Mouse (Mus musculus): Measurements from ENCODE around the gene Olfr17. TPM values are rescaled to one million over a fixed set of nuclear protein-coding genes. Genes with fewer than 3 reads are reported as not detected.
"Not testable (repeated sequence)": the region's sequence is repeated elsewhere in the genome, so short reads cannot be mapped to it uniquely, and the experiment has no call there.

The Olfr17 gene
- not detected in 2 replicates for total RNA-seq (2017)

DNA sequence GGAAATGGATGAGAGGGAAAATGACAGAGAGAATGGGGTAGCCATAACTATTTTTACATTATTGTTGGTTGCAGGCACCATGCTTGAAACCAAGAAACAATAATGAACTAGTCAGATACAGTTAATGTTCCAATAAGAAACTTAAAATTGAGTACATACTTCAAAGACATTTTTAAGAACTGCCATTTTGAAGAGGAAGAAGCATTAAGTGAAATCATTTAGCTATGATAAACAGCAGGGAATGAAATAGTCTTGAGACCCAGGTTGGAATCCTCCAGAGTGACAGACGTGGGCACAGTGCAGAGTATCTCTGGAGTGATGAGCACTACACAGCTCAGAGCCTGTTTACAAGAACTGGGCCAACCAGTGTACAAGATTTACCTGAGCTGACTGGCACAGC is at the start of gene Olfr17:
TSS of gene Olfr17 (plus strand) at position 301 of the 400 bp plus-strand sequence.
- no peak for ATAC-seq (replicated peaks; ENCODE audit: low read depth, poor library complexity, severe bottlenecking)

DNA sequence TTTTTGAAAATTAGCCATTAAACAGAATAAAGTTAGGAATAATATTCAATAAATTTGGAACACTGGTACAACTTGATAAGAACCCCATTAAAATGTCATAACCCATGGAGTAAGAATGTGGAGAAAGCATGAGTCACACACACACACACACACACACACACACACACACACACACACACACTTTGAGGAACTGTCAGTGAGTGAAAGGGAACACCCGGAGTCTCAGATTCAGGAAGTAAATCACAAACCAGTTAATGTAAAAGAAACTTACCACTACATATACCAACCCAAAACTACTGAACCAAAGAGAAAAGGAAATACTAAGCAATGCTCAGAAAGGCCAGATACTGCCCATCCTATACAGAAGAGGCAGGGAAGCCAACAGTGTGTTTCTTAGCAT is 48.6 kb upstream of the Olfr17 start:
- ATAC-seq (replicated peaks; ENCODE audit: low read depth, poor library complexity, severe bottlenecking) = peak; percentile 69

DNA sequence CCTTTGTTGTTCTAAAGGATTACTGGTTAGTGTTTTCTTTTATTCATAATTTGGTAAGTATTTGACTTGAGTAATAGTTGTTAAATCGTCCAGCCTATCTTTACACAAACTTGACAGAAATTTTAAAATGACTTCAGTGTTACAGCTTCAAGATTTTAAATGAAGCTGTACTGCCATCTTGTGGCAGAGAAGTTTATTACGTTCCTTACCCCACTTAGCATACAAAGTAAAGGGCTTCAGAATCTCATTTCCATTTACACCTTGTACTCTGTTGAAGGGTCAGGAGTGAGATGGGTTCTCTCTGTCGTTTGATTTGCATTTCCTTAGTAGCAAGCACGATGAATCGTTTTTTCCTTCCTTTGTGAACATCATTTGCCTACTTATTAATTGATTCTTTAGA is 47.2 kb upstream of the Olfr17 start:
- peak; percentile 76 for ATAC-seq (replicated peaks; ENCODE audit: low read depth, poor library complexity, severe bottlenecking)

DNA sequence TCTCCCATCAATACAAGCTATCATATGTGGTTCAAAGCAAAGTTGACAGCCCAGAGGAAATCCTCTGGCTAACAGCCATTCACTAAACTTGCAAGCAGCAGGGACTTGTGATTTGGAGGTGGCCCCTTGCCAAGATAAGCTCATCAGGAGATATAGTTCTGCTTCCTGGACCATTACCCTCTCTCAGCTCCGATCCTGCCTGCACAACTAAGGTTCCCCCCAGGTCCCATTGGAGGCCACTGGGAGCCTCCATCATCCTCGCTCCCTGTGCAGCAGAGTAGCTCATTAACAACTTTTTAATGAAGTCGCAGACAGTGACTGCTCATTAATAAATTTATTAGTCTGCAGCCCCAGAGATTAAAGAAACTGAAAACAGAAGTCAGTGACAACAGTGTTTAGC is 45.4 kb upstream of the Olfr17 start:
- peak; percentile 42 for ATAC-seq (replicated peaks; ENCODE audit: low read depth, poor library complexity, severe bottlenecking)

DNA sequence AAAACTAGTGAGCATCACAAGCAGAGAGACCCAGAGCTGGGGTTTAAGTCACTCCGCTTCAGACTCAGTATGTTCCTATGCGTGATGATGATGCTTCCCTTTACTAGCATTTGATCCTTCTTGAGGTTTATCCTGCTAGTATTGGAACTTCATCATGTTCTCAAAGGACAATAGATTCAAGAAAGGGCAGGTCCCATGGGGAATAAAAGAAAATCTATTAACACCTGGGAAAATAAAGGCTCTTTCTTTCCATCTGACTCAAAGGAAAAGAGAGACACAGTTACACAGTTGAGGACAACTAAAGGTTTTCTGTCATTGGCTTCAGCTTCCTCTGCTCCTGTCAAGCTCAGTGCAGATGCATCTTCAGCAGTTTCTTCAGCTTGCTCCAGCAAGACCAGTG is 22.3 kb upstream of the Olfr17 start, which contains the start of gene Olfr714:
TSS of gene Olfr714 (plus strand) at position 301 of the 400 bp plus-strand sequence.
- no peak for ATAC-seq (replicated peaks; ENCODE audit: low read depth, poor library complexity, severe bottlenecking)

DNA sequence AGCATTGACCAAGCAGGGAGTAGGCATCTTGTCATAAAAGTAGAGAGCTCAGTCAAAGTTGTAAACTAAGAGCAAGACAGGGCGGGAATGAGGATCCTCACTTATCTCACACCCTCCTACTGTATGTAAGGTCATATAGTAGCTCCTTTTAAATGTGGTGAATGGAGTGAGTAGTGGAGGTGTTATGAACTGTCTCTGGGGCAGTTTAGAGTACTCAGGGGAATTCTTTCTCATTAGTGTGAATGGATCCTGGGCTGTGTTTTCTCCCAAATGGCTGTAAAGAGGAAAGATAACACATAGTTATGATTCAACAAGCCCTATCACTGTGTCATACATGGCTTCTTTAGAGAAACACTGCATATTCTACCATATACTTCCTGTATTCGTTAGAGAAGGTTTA is 17.2 kb downstream of the Olfr17 start, which contains the start of gene Olfr715b:
TSS of gene Olfr715b (minus strand) at position 101 of the 400 bp plus-strand sequence.
- ATAC-seq (replicated peaks; ENCODE audit: low read depth, poor library complexity, severe bottlenecking) = not testable (repeated sequence)

DNA sequence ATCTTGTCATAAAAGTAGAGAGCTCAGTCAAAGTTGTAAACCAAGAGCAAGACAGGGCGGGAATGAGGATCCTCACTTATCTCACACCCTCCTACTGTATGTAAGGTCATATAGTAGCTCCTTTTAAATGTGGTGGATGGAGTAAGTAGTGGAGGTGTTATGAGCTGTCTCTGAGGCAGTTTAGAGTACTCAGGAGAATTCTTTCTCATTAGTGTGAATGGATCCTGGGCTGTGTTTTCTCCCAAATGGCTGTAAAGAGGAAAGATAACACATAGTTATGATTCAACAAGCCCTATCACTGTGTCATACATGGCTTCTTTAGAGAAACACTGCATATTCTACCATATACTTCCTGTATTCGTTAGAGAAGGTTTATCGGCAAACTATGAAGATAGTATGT is 38.0 kb downstream of the Olfr17 start, which contains the start of gene Olfr715:
TSS of gene Olfr715 (minus strand) at position 101 of the 400 bp plus-strand sequence.
- not testable (repeated sequence) for ATAC-seq (replicated peaks; ENCODE audit: low read depth, poor library complexity, severe bottlenecking)

DNA sequence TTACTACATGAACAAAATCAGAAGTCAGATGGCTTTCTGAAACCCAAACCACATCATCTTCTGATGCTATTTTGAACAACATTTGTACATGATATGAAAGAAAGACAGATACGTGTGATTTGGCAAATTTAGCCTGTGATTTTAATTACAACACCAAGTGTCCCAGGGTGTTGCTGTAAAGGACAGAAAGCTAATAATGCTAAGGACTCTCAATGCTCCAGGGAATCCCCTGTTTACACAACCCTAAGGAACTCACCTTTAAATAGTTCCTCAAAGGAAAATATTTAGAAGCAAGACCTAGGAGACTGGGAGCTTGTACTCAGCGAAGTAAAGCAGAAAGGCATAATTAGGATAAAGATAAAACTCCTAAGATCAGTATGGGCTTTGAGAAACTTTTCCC is 45.0 kb downstream of the Olfr17 start, which contains the start of gene Olfr716:
TSS of gene Olfr716 (plus strand) at position 301 of the 400 bp plus-strand sequence.
- ATAC-seq (replicated peaks; ENCODE audit: low read depth, poor library complexity, severe bottlenecking) = not testable (repeated sequence)

Other genes with a start within 250 kb of the Olfr17 start
- not detected in 2 replicates for gene Olfr703, start 249.9 kb upstream of the Olfr17 start, total RNA-seq (2017)
- not detected in 2 replicates for gene Olfr704, start 230.0 kb upstream of the Olfr17 start, total RNA-seq (2017)
- gene Olfr705, start 216.3 kb upstream of the Olfr17 start, total RNA-seq (2017) = not detected in 2 replicates
- not detected in 2 replicates for gene Olfr706, start 205.1 kb upstream of the Olfr17 start, total RNA-seq (2017)
- not detected in 2 replicates for gene Olfr707, start 192.0 kb upstream of the Olfr17 start, total RNA-seq (2017)
- gene Olfr1532-ps1, start 185.2 kb upstream of the Olfr17 start, total RNA-seq (2017) = not detected in 2 replicates
- not detected in 2 replicates for gene Olfr709-ps1, start 161.0 kb upstream of the Olfr17 start, total RNA-seq (2017)
- not detected in 2 replicates for gene Olfr710, start 144.9 kb upstream of the Olfr17 start, total RNA-seq (2017)
- not detected in 2 replicates for gene Olfr6, start 129.3 kb upstream of the Olfr17 start, total RNA-seq (2017)
- gene Olfr711, start 117.8 kb upstream of the Olfr17 start, total RNA-seq (2017) = not detected in 2 replicates
- 0.87 TPM in 1 of 2 replicates, not detected in the other for gene Olfr2, start 87.1 kb upstream of the Olfr17 start, total RNA-seq (2017)
- gene Olfr713, start 62.0 kb upstream of the Olfr17 start, total RNA-seq (2017) = not detected in 2 replicates
- not detected in 2 replicates for gene Olfr714, start 22.2 kb upstream of the Olfr17 start, total RNA-seq (2017)
- not detected in 2 replicates for gene Olfr715b, start 17.1 kb downstream of the Olfr17 start, total RNA-seq (2017)
- not detected in 2 replicates for gene Olfr715, start 37.9 kb downstream of the Olfr17 start, total RNA-seq (2017)
- not detected in 2 replicates for gene Olfr716, start 45.1 kb downstream of the Olfr17 start, total RNA-seq (2017)
- not detected in 2 replicates for gene Nlrp14, start 73.8 kb downstream of the Olfr17 start, total RNA-seq (2017)
- not detected in 2 replicates for gene Rbmxl2, start 116.2 kb downstream of the Olfr17 start, total RNA-seq (2017)

Data from common myeloid progenitor, adult 5-6 weeks (primary cell).